Mouse (Mus musculus) C2C12 (cell line): Measurements from ENCODE around the gene Il17rd.

Source experiments
- CTCF ChIP-seq: IDR thresholded peaks from one replicate; pipeline ENCODE4 v1.5.1; 2011; ENCODE audit not compliant: control insufficient read depth, insufficient read depth, insufficient read length
- MYOD1 ChIP-seq: IDR thresholded peaks from one replicate; pipeline ENCODE4 v1.6.1; 2011; ENCODE audit warnings: low read depth; ENCODE audit not compliant: control insufficient read depth, insufficient read length
- MYOG ChIP-seq: IDR thresholded peaks from one replicate; pipeline ENCODE4 v1.6.1; 2011; ENCODE audit not compliant: control insufficient read depth, insufficient read length; ENCODE audit errors: extremely low read depth

- TF ChIP-seq CTCF, result no peak
- no peak for TF ChIP-seq MYOD1
- TF ChIP-seq MYOG, result no peak
These were observed 63.0 kb downstream of the Il17rd start for GRCm38 (mm10) chr14:27101735-27102134.
